Mouse (Mus musculus): ENCODE measurements around the gene Eif4a1. TPM values are rescaled to one million over a fixed set of nuclear protein-coding genes. Genes with fewer than 3 reads are reported as not detected.
A peak's percentile ranks its signal among the peaks of the same experiment; 100 is the strongest.

Gene Eif4a1
- 555 and 589 TPM in 2 replicates for polyA plus RNA-seq (2016; fragmentation: Nextera tagmentation; extraction: Ambion mirVana)

GRCm38 (mm10) chr11:69672211-69672706 is at the start of gene Eif4a1:
Gene Eif4a1, minus strand, starts transcription at chr11:69672423.
- peaks cover 30% of the 10 kb centered on the region for H3K4me1 ChIP-seq

DNA sequence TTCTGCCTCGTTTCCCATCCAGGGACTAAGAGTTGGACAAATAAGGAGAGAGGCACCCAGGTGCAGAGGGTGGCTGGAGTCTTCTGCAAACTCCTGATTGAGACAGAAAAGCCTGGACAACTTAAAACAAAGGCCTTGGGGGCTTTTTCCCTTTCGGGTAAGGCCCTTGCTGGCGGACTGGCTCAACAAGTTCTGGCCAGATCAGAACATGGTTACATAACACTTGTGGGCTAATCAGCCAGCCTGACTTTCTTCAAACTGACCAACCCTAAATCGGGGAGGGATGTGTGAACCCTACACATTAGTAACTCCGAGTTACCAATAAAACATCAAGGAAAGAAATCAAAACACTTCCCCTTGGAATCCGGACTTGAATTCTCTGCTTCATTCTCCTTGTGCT is 48.6 kb upstream of the Eif4a1 start:
- Histone ChIP-seq H3K9me3 (replicated peaks) (no peaks in the 10 kb centered on the region), H3K36me3 (no peaks in the 10 kb centered on the region), H3K9ac (no peak overlapping the region), H3K4me3 (no peak overlapping the region), H3K27ac (no peak overlapping the region), H3K4me2 (replicated peaks) (no peak overlapping the region), H3K27me3 (no peaks in the 10 kb centered on the region), H3K4me1 (peaks cover 9% of the 10 kb centered on the region)
- no peak for ATAC-seq (ENCODE audit: low FRiP score)
- 84% methylated on average over 6 of the region's 6 CpGs for WGBS

More at GRCm38 (mm10) chr11:69672211-69672706, at the start of gene Eif4a1:
- Histone ChIP-seq H3K4me3 (peak within 1 kb of the TSS; percentile 89), H3K27me3 (no peaks in the 10 kb centered on the region), H3K36me3 (peaks cover 75% of the 10 kb centered on the region), H3K4me2 (replicated peaks) (peak within 1 kb of the TSS; percentile 97), H3K27ac (peak within 1 kb of the TSS; percentile 96), H3K9ac (peak within 1 kb of the TSS; percentile 99), H3K9me3 (replicated peaks) (no peaks in the 10 kb centered on the region)
- under 1% methylated on average over 36 of the region's 36 CpGs for WGBS
- ATAC-seq (ENCODE audit: low FRiP score) = peak; percentile 97

DNA sequence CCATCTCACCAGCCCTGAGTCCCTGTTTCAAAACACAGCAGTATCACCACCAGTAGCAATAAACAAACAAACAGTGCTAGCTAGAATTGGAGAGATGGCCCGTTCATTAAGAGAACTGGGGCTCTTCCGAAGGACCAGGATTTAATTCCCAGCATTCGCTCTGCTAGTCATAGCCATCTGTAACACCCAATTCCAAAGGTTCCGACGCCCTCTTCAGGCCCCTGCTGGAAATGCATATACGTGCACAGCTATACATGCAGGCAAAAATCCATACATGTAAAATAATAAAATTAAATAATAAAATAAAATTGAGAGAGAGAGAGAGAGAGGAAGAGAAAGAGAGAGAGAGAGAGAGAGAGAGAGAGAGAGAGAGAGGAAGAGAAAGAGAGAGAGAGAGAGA is 47.2 kb upstream of the Eif4a1 start:
- Histone ChIP-seq H3K4me1 (peaks cover 12% of the 10 kb centered on the region), H3K27me3 (no peaks in the 10 kb centered on the region), H3K36me3 (no peaks in the 10 kb centered on the region), H3K27ac (no peak overlapping the region), H3K9ac (no peak overlapping the region), H3K9me3 (replicated peaks) (no peaks in the 10 kb centered on the region), H3K4me2 (replicated peaks) (no peak overlapping the region), H3K4me3 (no peak overlapping the region)
- 66% methylated on average over 6 of the region's 6 CpGs for WGBS
- ATAC-seq (ENCODE audit: low FRiP score) = no peak

DNA sequence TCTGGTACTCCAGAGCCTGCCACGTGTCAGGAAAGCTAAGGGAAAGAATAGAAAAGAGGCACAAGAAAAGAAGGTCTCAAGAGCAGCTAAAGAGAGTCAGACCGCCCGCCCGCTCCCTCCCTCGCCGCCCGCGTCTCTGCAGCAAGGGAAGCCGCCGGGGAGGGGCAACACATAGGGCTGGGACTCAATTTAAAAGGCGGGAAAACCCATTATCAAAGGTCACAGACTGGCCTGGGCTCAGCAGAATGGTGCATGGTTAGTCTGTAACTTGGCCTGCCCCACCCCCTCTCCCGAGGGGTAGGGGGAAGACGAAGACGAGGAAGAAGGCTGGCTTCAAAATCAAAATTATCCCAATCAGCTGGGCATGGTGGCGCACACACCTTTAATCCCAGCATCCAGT is 46.4 kb upstream of the Eif4a1 start:
- H3K4me2 ChIP-seq (replicated peaks) = 0 out of 2 replicates have a peak overlapping the region, but pooled peaks have one; percentile 3
- peaks cover 12% of the 10 kb centered on the region for H3K4me1 ChIP-seq
- H3K27me3 ChIP-seq = 0 out of 2 replicates have a peak, but pooled peaks cover under 1% of the 10 kb centered on the region
- no peak overlapping the region for H3K27ac ChIP-seq
- no peak for ATAC-seq (ENCODE audit: low FRiP score)
- H3K9me3 ChIP-seq (replicated peaks) = no peaks in the 10 kb centered on the region
- 29% methylated on average over 15 of the region's 15 CpGs for WGBS
- no peak overlapping the region for H3K9ac ChIP-seq
- no peak overlapping the region for H3K4me3 ChIP-seq
- H3K36me3 ChIP-seq = no peaks in the 10 kb centered on the region

DNA sequence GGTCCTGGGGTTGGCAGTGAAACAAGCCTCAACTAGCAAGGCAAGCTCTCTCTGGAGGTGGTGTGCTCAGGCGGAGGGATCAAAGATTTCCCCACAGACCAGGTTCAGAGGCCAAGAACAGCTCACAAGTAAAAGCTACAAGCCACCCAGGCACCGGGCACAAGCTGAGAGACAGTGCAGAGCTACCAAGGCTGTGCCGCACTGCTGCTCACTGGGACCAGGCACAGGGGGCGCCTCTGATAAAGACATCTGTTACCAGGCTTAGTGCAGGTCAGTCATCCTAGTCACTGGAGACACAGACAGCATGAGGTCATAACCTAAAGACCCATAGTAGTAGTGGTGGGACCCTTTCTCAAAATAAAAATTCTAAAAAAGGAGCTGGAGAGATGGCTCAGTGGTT is 44.7 kb upstream of the Eif4a1 start:
- Histone ChIP-seq H3K36me3 (no peaks in the 10 kb centered on the region), H3K4me2 (replicated peaks) (no peak overlapping the region), H3K4me1 (peaks cover 12% of the 10 kb centered on the region), H3K27me3 (0 out of 2 replicates have a peak, but pooled peaks cover 2% of the 10 kb centered on the region), H3K27ac (no peak overlapping the region), H3K9ac (no peak overlapping the region), H3K4me3 (no peak overlapping the region), H3K9me3 (replicated peaks) (no peaks in the 10 kb centered on the region)
- no peak for ATAC-seq (ENCODE audit: low FRiP score)
- WGBS = 59% methylated on average over 4 of the region's 4 CpGs

- ATAC-seq (ENCODE audit: low FRiP score) = no peak
- Histone ChIP-seq H3K4me3 (no peak overlapping the region), H3K9me3 (replicated peaks) (no peaks in the 10 kb centered on the region), H3K9ac (no peak overlapping the region), H3K36me3 (no peaks in the 10 kb centered on the region), H3K27ac (no peak overlapping the region), H3K4me2 (replicated peaks) (no peak overlapping the region), H3K27me3 (0 out of 2 replicates have a peak, but pooled peaks cover 2% of the 10 kb centered on the region), H3K4me1 (peaks cover 12% of the 10 kb centered on the region)
- WGBS = 21% methylated on average over 5 of the region's 5 CpGs
Observed at GRCm38 (mm10) chr11:69715929-69716328, 43.7 kb upstream of the Eif4a1 start.

- Histone ChIP-seq H3K27ac (no peak overlapping the region), H3K4me1 (peaks cover 12% of the 10 kb centered on the region), H3K9me3 (replicated peaks) (no peaks in the 10 kb centered on the region), H3K4me3 (no peak overlapping the region), H3K36me3 (no peaks in the 10 kb centered on the region), H3K27me3 (0 out of 2 replicates have a peak, but pooled peaks cover 2% of the 10 kb centered on the region), H3K9ac (no peak overlapping the region), H3K4me2 (replicated peaks) (no peak overlapping the region)
- ATAC-seq (ENCODE audit: low FRiP score) = no peak
- WGBS = 52% methylated on average over 9 of the region's 9 CpGs
Observed at GRCm38 (mm10) chr11:69715482-69715881, 43.3 kb upstream of the Eif4a1 start.

DNA sequence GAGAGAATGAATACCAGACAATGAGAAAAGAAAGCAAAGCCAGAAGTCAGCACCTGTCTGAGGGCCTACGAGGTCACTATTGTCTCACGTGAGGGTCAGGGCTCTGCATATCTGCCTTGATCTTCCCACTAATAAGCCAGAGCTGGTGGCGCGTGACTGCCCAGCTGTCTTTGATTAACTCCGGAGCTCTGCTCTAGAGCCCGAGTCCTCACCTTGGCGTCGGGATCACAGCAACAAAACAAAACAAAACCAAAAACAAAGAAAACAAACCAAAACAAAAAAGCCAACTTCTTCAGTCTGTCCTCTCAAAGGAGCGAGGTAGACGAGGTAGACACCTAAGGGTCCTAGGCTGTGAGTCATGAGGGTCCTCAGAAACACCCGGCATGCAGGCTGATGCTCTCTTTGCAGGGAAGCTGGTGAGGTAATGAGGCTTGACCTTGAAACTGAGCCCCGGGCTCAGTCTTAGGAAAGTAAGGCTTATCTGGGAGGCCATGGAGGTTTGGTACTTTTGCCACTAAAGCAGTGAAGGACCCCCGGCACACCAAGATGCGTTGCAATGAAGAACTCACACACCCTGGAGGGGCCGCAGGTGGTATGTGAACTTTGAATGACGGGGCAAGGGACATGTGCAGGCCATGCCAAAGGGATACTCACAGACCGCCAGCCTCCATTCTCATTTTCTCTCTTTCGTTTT is 42.6 kb upstream of the Eif4a1 start:
- 69% methylated on average over 18 of the region's 18 CpGs for WGBS
- Histone ChIP-seq H3K27me3 (0 out of 2 replicates have a peak, but pooled peaks cover 2% of the 10 kb centered on the region), H3K4me1 (peaks cover 12% of the 10 kb centered on the region), H3K9ac (no peak overlapping the region), H3K27ac (no peak overlapping the region), H3K4me2 (replicated peaks) (no peak overlapping the region), H3K9me3 (replicated peaks) (no peaks in the 10 kb centered on the region), H3K36me3 (no peaks in the 10 kb centered on the region), H3K4me3 (no peak overlapping the region)
- no peak for ATAC-seq (ENCODE audit: low FRiP score)

DNA sequence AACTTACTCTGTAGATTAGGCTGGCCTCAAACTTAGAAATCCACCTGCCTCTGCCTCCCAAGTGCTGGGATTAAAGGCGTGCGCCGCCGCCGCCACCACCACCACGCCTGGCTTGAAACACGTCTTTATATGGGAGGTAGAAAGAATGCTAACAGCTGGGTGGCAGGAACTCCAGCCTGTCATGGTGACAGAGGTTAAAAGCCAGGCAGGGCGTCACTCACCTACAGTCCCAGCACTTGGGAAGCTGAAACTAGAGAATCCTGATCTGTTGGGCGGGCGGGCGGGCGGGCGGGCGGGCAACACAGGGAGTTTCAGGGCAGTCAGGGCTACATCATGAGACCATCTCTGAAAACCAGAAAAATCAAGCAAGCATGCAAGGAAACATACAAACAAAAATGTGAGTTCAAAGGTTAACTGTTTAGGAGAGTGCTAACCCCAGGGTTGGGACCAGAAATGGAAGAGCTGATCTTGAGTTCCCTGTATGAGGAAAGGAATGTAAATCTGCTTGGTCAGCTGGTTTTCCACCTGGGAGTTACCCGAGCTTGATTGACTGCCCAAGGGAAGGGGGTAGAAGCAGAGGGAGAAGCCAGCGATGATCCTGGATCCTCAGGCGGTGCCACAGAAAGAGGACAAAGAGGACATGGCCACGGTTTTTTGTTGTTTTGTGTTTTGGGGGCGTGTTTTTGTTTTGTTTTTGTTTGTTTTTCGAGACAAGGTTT is 40.9 kb upstream of the Eif4a1 start:
- no peak overlapping the region for H3K27ac ChIP-seq
- no peak for ATAC-seq (ENCODE audit: low FRiP score)

GRCm38 (mm10) chr11:69711082-69711481 is 38.9 kb upstream of the Eif4a1 start:
- no peak overlapping the region for H3K9ac ChIP-seq
- H3K27ac ChIP-seq = no peak overlapping the region
- H3K4me3 ChIP-seq = no peak overlapping the region
- peaks cover 5% of the 10 kb centered on the region for H3K4me1 ChIP-seq
- H3K9me3 ChIP-seq (replicated peaks) = no peaks in the 10 kb centered on the region
- 0 out of 2 replicates have a peak, but pooled peaks cover 2% of the 10 kb centered on the region for H3K27me3 ChIP-seq
- 80% methylated on average over 2 of the region's 2 CpGs for WGBS
- no peaks in the 10 kb centered on the region for H3K36me3 ChIP-seq
- H3K4me2 ChIP-seq (replicated peaks) = no peak overlapping the region
- no peak for ATAC-seq (ENCODE audit: low FRiP score)

More for the DNA sequence above, 40.9 kb upstream of the Eif4a1 start:
- no peak overlapping the region for H3K9ac ChIP-seq
- H3K4me3 ChIP-seq = no peak overlapping the region
- H3K27me3 ChIP-seq = 0 out of 2 replicates have a peak, but pooled peaks cover 2% of the 10 kb centered on the region
- 74% methylated on average over 20 of the region's 20 CpGs for WGBS
- H3K9me3 ChIP-seq (replicated peaks) = no peaks in the 10 kb centered on the region
- no peak overlapping the region for H3K4me2 ChIP-seq (replicated peaks)
- no peaks in the 10 kb centered on the region for H3K36me3 ChIP-seq
- H3K4me1 ChIP-seq = peaks cover 7% of the 10 kb centered on the region

GRCm38 (mm10) chr11:69710470-69710869 is 38.2 kb upstream of the Eif4a1 start:
- H3K4me1 ChIP-seq = no peaks in the 10 kb centered on the region
- H3K27me3 ChIP-seq = 0 out of 2 replicates have a peak, but pooled peaks cover 2% of the 10 kb centered on the region
- H3K4me3 ChIP-seq = no peak overlapping the region
- H3K9me3 ChIP-seq (replicated peaks) = no peaks in the 10 kb centered on the region
- no peak for ATAC-seq (ENCODE audit: low FRiP score)
- no peak overlapping the region for H3K4me2 ChIP-seq (replicated peaks)
- no peak overlapping the region for H3K9ac ChIP-seq
- H3K27ac ChIP-seq = no peak overlapping the region
- no peaks in the 10 kb centered on the region for H3K36me3 ChIP-seq
- WGBS = 69% methylated on average over 3 of the region's 3 CpGs
